Mouse (Mus musculus) kidney, postnatal 14 days (tissue): ENCODE measurements around the gene Rnf144a.
A peak's percentile ranks its signal among the peaks of the same experiment; 100 is the strongest.

Experiments used
- DNase-seq: peaks from one replicate; pipeline ENCODE4 v3.0.0; 2022; ENCODE audit warnings: mixed read lengths

The Rnf144a gene

GRCm38 (mm10) chr12:26408707-26409106 is 6.3 kb downstream of the Rnf144a start:
- DNase-seq = no peak

DNA sequence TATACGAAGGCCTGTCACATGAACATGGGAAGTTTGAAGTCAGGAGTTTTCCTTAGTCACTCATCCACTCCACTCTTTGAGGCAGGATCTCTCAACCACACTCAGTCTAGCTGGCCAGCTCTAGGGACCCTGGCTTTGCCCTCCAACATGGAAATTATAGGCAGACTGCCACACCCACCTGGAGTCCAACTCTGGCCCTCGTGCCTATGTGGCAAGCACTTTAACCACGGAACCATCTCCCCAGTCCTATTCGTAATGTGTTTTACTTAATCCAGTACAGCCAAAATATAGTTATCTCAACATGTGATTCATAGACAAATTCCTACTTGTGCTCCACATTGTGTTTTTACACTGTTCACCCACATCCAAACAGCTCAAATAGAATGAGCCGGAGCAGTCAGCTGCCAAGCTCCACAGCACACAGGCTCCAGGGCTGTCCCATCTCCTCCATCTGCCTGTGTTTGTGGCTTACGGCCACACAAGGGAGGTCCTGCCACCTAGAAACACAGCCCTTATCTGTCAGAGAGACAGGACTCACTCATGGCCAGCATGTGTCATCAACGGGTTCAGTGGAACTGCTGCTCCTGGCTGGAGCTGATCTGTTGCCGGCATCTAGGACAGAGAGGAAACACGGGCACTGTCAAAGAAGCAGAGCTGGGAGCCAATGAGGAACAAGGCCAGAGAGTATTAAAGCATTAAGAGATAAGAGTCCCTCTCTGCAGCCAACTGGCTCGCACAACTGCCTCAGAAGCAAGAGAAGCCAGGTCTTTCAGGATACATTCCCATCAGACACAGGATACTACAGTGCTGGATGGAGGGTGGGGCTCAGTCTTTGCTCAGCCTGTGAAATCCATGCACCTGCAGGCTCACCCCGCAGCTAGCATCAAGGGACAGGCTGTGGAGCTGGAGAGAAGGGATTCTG is 10.0 kb downstream of the Rnf144a start:
- DNase-seq = no peak

GRCm38 (mm10) chr12:26403372-26404125 is 11.5 kb downstream of the Rnf144a start:
- peak; percentile 70 for DNase-seq

- DNase-seq = peak; percentile 39
Observed at GRCm38 (mm10) chr12:26401696-26402470, 13.2 kb downstream of the Rnf144a start.

- no peak for DNase-seq
Observed at GRCm38 (mm10) chr12:26401254-26401653, 13.8 kb downstream of the Rnf144a start.

DNA sequence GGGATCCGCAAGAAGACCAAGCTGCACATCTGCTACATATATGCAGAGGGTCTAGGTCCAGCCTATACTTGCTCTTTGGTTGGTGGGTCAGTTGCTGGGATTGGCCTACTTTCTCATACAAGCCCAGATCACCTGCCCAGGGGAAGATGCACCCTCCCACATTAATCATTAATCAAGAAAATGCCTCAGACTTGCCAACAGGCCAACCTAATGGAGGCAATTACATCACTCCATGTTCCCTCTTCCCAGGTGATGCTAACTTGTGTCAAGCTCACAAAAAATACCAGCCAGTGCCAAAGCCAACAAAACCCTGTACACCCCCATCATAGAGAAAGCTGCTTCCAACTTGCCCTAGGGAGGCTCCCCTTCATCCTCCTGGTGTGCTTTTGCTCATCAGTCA is 14.3 kb downstream of the Rnf144a start:
- no peak for DNase-seq

GRCm38 (mm10) chr12:26399391-26399790 is 15.7 kb downstream of the Rnf144a start:
- DNase-seq = no peak

GRCm38 (mm10) chr12:26398597-26398996 is 16.5 kb downstream of the Rnf144a start:
- DNase-seq = no peak

- no peak for DNase-seq
Observed at GRCm38 (mm10) chr12:26394485-26395470, 20.3 kb downstream of the Rnf144a start.

GRCm38 (mm10) chr12:26393291-26393690 is 21.8 kb downstream of the Rnf144a start:
- no peak for DNase-seq

- no peak for DNase-seq
Observed at GRCm38 (mm10) chr12:26391162-26391561, 23.9 kb downstream of the Rnf144a start.

- no peak for DNase-seq
Observed at GRCm38 (mm10) chr12:26387523-26387922, 27.5 kb downstream of the Rnf144a start.

DNA sequence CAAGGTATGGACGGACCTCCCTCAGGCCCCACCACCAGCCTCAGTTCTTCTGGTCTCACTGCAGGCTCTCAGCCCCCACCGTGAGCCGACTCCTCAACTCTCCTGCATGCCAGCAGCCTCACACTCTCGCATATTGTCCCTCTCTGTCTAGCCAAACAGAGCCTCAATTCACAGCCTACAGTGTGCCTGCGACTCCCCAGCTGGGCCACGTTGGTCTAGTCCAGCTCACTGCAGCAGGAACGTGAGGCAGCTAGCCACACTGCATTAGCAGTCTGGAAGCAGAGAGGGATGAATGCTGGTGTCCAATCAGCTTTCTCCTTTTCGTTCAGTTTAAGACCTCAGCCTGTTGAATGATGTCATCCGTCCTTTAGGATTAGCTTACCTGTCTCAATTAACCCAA is 28.1 kb downstream of the Rnf144a start:
- no peak for DNase-seq

GRCm38 (mm10) chr12:26386189-26386588 is 28.9 kb downstream of the Rnf144a start:
- no peak for DNase-seq

DNA sequence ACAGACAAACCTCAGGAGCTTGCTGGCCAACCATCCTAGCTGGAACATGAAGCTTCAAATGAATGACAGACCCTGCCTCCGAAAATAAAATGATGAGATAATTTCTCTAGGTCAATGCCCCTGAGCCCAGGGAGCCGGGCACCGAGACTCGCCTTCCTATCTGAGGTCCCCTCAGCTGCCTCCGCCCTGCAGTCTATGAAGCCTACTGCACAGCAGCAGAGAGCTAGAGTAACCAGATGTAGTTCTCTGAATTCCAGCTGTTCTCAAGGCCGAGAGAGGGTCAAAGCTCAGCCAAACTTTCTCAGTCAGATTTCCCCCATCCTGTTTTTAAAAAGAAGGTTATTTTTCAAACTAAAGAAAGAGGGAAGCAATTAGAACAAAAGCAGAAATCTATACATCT is 29.3 kb downstream of the Rnf144a start:
- no peak for DNase-seq

GRCm38 (mm10) chr12:26381730-26382129 is 33.3 kb downstream of the Rnf144a start:
- DNase-seq = no peak

GRCm38 (mm10) chr12:26379797-26380196 is 35.3 kb downstream of the Rnf144a start:
- no peak for DNase-seq

DNA sequence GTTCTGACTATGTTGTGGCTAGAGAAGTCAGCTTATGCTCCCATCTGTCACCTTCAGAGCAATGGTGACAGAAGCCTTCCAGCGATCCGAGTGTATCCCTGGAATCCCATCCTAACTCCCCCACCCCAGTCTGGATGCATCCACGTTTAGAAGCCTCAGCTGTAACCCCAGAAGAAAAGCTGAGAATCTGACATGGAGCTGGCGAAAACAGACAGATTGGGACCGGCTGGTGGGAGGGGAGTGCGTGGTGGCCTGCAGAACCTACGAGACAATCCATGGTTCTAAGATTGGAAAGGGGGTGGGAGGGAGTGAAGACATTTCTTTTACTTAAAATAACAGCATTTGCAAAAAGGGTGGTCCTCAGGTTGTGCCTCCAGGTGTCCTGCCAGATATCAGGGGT is 37.4 kb downstream of the Rnf144a start:
- DNase-seq = no peak

- no peak for DNase-seq
Observed at GRCm38 (mm10) chr12:26376541-26377323, 38.3 kb downstream of the Rnf144a start.

DNA sequence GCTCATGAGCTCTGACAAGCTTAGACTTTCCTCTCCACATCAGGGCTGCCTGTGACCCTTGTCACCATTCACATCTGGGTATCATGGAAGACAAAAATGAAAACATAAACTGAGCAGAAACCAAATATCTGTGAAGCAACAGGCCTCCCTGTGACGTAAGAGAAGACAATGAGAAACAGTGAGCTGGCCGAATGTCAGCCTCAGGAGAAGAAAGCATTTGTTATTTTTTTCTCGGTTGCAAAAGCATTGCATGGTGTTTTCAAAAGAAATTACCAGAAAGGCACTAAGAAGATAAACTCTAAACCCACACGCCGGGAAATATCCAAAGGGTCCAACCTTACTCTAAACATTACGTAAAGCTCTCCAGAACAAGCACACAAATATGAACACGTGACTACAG is 41.3 kb downstream of the Rnf144a start:
- DNase-seq = no peak

- DNase-seq = no peak
Observed at GRCm38 (mm10) chr12:26370004-26370403, 45.0 kb downstream of the Rnf144a start.
